Mouse (Mus musculus): Measurements from ENCODE around the gene Thap7. TPM values are rescaled to one million over a fixed set of nuclear protein-coding genes. Genes with fewer than 3 reads are reported as not detected.

The Thap7 gene
- total and polyA plus RNA-seq, 3 experiments, result 65.4 to 65.5 TPM; not detected in 1

GRCm38 (mm10) chr16:17488478-17489468 lies 42.2 kb downstream of the Thap7 start:
- H3K9me3 ChIP-seq (replicated peaks; ENCODE audit: insufficient read depth, low read length), result no peaks in the 10 kb centered on the region
- H3K79me2 ChIP-seq (ENCODE audit: control insufficient read depth, insufficient read depth, low read length, poor library complexity), result no peaks in the 10 kb centered on the region
- TF ChIP-seq ZNF384 (IDR thresholded peaks at IDR 0.05; ENCODE audit: low read depth, low read length) (no peak), ELF1 (IDR thresholded peaks at IDR 0.05; ENCODE audit: low read depth, low read length) (no peak), POLR2A (IDR thresholded peaks at IDR 0.05; ENCODE audit: control insufficient read depth in 1 of 2, insufficient read depth in 1 of 2, low read depth in 1 of 2, low read length in 2 of 2, poor library complexity in 1 of 2) (no peak), SMC3 (IDR thresholded peaks at IDR 0.05; ENCODE audit: low read depth, low read length) (no peak), EP300 (IDR thresholded peaks at IDR 0.05; ENCODE audit: low read depth in 1 of 2, low read length in 2 of 2) (no peak), BHLHE40 (IDR thresholded peaks at IDR 0.05; ENCODE audit: borderline replicate concordance, low read depth, low read length) (no peak), CTCF (IDR thresholded peaks at IDR 0.05 in 2 of 3, conservative IDR thresholded peaks at IDR 0.05 in 1 of 3; ENCODE audit: control insufficient read depth in 1 of 3, insufficient read depth in 1 of 3, low read depth in 2 of 3, low read length in 3 of 3, poor library complexity in 1 of 3, severe bottlenecking in 1 of 3) (peak; percentile 20 to 48 (median 36); a peak in 4 of 6 replicates), GATA1 (IDR thresholded peaks at IDR 0.05; ENCODE audit: low read depth, low read length) (no peak), TAL1 (IDR thresholded peaks at IDR 0.05; ENCODE audit: low read length) (no peak), CHD2 (IDR thresholded peaks at IDR 0.05; ENCODE audit: low read length) (no peak), SIN3A (IDR thresholded peaks at IDR 0.05; ENCODE audit: low read length) (no peak), MYC (IDR thresholded peaks at IDR 0.05; ENCODE audit: low read depth, low read length) (no peak), ETS1 (IDR thresholded peaks at IDR 0.05; ENCODE audit: low read depth, low read length) (no peak), KAT2A (conservative IDR thresholded peaks at IDR 0.05; ENCODE audit: low read depth, low read length) (no peak), ZKSCAN1 (IDR thresholded peaks at IDR 0.05; ENCODE audit: low read depth, low read length) (no peak), TCF12 (IDR thresholded peaks at IDR 0.05; ENCODE audit: low read depth, low read length) (no peak), RAD21 (IDR thresholded peaks at IDR 0.05; ENCODE audit: low read depth, low read length) (peak; percentile 13)
- no peak overlapping the region for H3K27ac ChIP-seq (ENCODE audit: control insufficient read depth, low read depth, low read length)
- peak overlapping the region; percentile 30 to 37 for H3K4me3 ChIP-seq (ENCODE audit: control insufficient read depth in 1 of 2, insufficient read depth in 1 of 2, low read depth in 2 of 2, low read length in 2 of 2)
- no peaks in the 10 kb centered on the region for H3K27me3 ChIP-seq (ENCODE audit: control insufficient read depth in 1 of 2, insufficient read depth in 2 of 2, low read length in 2 of 2)
- peaks cover 5 to 12% of the 10 kb centered on the region in 2 experiments for H3K4me1 ChIP-seq (ENCODE audit: control insufficient read depth in 1 of 2, insufficient read depth in 2 of 2, low read length in 2 of 2)
- H3K9ac ChIP-seq (ENCODE audit: control insufficient read depth, low read depth, low read length, poor library complexity, severe bottlenecking), result 0 out of 2 replicates have a peak overlapping the region, but pooled peaks have one; percentile 38
- peaks cover 3 to 4% of the 10 kb centered on the region in 2 experiments; a peak in 2 of 4 replicates for H3K36me3 ChIP-seq (ENCODE audit: control insufficient read depth in 1 of 2, insufficient read depth in 2 of 2, low read length in 2 of 2)
- peak; percentile 58 for DNase-seq (ENCODE audit: low read depth, low spot score)

DNA sequence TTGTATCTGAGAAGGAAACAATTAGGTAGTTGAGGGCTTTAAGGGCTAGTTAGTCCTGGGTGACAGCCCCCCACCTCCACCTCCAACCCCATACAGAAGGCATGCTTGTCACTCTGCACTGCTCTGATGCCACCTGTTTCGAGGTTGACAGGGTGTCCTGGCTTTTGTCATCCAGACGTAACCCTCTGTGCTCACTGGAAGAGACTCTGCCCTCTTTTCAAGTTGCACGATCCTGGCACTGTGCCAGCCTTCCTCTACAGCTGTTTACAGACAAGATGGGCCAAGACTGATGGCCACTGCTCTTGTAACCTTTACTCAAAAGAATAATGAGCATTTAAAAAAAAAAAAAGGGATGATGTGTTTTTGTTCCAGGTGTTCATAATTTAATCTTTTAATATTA lies 44.4 kb downstream of the Thap7 start:
- Histone ChIP-seq H3K4me3 (ENCODE audit: control insufficient read depth in 1 of 2, insufficient read depth in 1 of 2, low read depth in 2 of 2, low read length in 2 of 2) (no peak overlapping the region), H3K36me3 (ENCODE audit: control insufficient read depth in 1 of 2, insufficient read depth in 2 of 2, low read length in 2 of 2) (peaks cover 10 to 11% of the 10 kb centered on the region in 2 experiments; a peak in 3 of 4 replicates), H3K27me3 (ENCODE audit: control insufficient read depth in 1 of 2, insufficient read depth in 2 of 2, low read length in 2 of 2) (no peaks in the 10 kb centered on the region), H3K27ac (ENCODE audit: control insufficient read depth, low read depth, low read length) (no peak overlapping the region), H3K79me2 (ENCODE audit: control insufficient read depth, insufficient read depth, low read length, poor library complexity) (peaks cover 11% of the 10 kb centered on the region), H3K4me1 (ENCODE audit: control insufficient read depth in 1 of 2, insufficient read depth in 2 of 2, low read length in 2 of 2) (peaks cover 4 to 9% of the 10 kb centered on the region in 2 experiments), H3K9me3 (replicated peaks; ENCODE audit: insufficient read depth, low read length) (no peaks in the 10 kb centered on the region), H3K9ac (ENCODE audit: control insufficient read depth, low read depth, low read length, poor library complexity, severe bottlenecking) (no peak overlapping the region)
- TF ChIP-seq CHD2 (IDR thresholded peaks at IDR 0.05; ENCODE audit: low read length) (no peak), RCOR1 (IDR thresholded peaks at IDR 0.05; ENCODE audit: low read depth, low read length) (no peak), SIN3A (IDR thresholded peaks at IDR 0.05; ENCODE audit: low read length) (no peak), ETS1 (IDR thresholded peaks at IDR 0.05; ENCODE audit: low read depth, low read length) (0 out of 2 replicates have a peak, but pooled peaks have one; percentile 12)
- peak; percentile 36 for DNase-seq (ENCODE audit: low read depth, low spot score)
